Mouse (Mus musculus) forebrain, embryonic 10.5 days (tissue): ENCODE data around the gene Tmem177. TPM values are rescaled to one million over a fixed set of nuclear protein-coding genes. Genes with fewer than 3 reads are reported as not detected.

Experiments used
- DNase-seq: peaks from one replicate; pipeline ENCODE4 v3.0.0-alpha.2; 2017; ENCODE audit warnings: low spot score; ENCODE audit errors: extremely low spot score
- H3K27ac ChIP-seq: fragments of 300-500 bp; sonication (generic); 2 replicates; pipeline ENCODE4 v1.5.1; 2016; ENCODE audit warnings: mild to moderate bottlenecking
- H3K27me3 ChIP-seq: fragments of 300-500 bp; sonication (generic); 2 replicates; pipeline ENCODE4 v1.6.1; 2016; ENCODE audit warnings: mild to moderate bottlenecking; ENCODE audit not compliant: poor library complexity, severe bottlenecking
- H3K36me3 ChIP-seq: fragments of 300-500 bp; sonication (generic); replicated peaks from 2 replicates; pipeline ENCODE4 v1.6.1; 2016; ENCODE audit warnings: mild to moderate bottlenecking, moderate library complexity
- H3K4me1 ChIP-seq: fragments of 300-500 bp; sonication (generic); 2 replicates; pipeline ENCODE4 v1.6.1; 2016
- H3K4me3 ChIP-seq: fragments of 300-500 bp; sonication (generic); 2 replicates; pipeline ENCODE4 v1.5.1; 2016; ENCODE audit warnings: mild to moderate bottlenecking, moderate library complexity
- H3K9me3 ChIP-seq: fragments of 300-500 bp; sonication (generic); 2 replicates; pipeline ENCODE4 v1.6.1; 2016; ENCODE audit warnings: mild to moderate bottlenecking, moderate library complexity
- WGBS: fragments of 180-500 bp; shearing (Covaris S2); methylation state at CpG from one replicate; pipeline ENCODE4 v1.1.7; 2016; 5-methylcytosine and 5-hydroxymethylcytosine counted together
- polyA plus RNA-seq: library from polyadenylated mRNA; unstranded; fragments of >200 nt; fragmentation: Nextera tagmentation; extraction: Ambion mirVana; gene quantifications from 2 replicates; pipeline ENCODE4 v1.2.1, GENCODE M21; 2016

Tmem177 gene
- polyA plus RNA-seq, 1 experiment from 2014 or later, result 10.0 TPM

GRCm38 (mm10) chr1:119878909-119879308 lies 34.1 kb downstream of the Tmem177 start:
- H3K36me3 ChIP-seq, result no peaks in the 10 kb centered on the region
- H3K27ac ChIP-seq, result no peak overlapping the region
- no peaks in the 10 kb centered on the region for H3K27me3 ChIP-seq
- no peaks in the 10 kb centered on the region for H3K9me3 ChIP-seq
- H3K4me1 ChIP-seq, result peaks cover 6% of the 10 kb centered on the region; the same call in 1 of the 2 replicates
- DNase-seq, result no peak
- H3K4me3 ChIP-seq, result no peak overlapping the region
- 87% methylated on average over 7 of the region's 7 CpGs for WGBS

GRCm38 (mm10) chr1:119877469-119877868 lies 35.5 kb downstream of the Tmem177 start:
- Histone ChIP-seq H3K36me3 (no peaks in the 10 kb centered on the region), H3K4me3 (no peak overlapping the region), H3K27ac (no peak overlapping the region), H3K9me3 (no peaks in the 10 kb centered on the region), H3K27me3 (no peaks in the 10 kb centered on the region), H3K4me1 (peaks cover 6% of the 10 kb centered on the region; the same call in 1 of the 2 replicates)
- 94% methylated on average over 4 of the region's 4 CpGs for WGBS
- no peak for DNase-seq

- H3K27me3 ChIP-seq, result no peaks in the 10 kb centered on the region
- DNase-seq, result no peak
- 0 out of 2 replicates have a peak overlapping the region, but pooled peaks have one; percentile 4 for H3K27ac ChIP-seq
- no peaks in the 10 kb centered on the region for H3K36me3 ChIP-seq
- 67% methylated on average over 13 of the region's 13 CpGs for WGBS
- H3K4me1 ChIP-seq, result peaks cover 21% of the 10 kb centered on the region
- peaks cover 3% of the 10 kb centered on the region for H3K9me3 ChIP-seq
- H3K4me3 ChIP-seq, result no peak overlapping the region
Observed at GRCm38 (mm10) chr1:119868395-119869161, 44.4 kb downstream of the Tmem177 start.

- 46% methylated on average over 2 of the region's 2 CpGs for WGBS
- no peak overlapping the region for H3K27ac ChIP-seq
Observed at GRCm38 (mm10) chr1:119867300-119867699, 45.7 kb downstream of the Tmem177 start.

GRCm38 (mm10) chr1:119865311-119865710 lies 47.7 kb downstream of the Tmem177 start:
- H3K4me1 ChIP-seq, result peaks cover 21% of the 10 kb centered on the region
- 87% methylated on average over 6 of the region's 6 CpGs for WGBS
- H3K36me3 ChIP-seq, result no peaks in the 10 kb centered on the region
- no peaks in the 10 kb centered on the region for H3K27me3 ChIP-seq
- no peak overlapping the region for H3K27ac ChIP-seq
- peaks cover 2% of the 10 kb centered on the region for H3K9me3 ChIP-seq
- DNase-seq, result no peak
- no peak overlapping the region for H3K4me3 ChIP-seq

More at GRCm38 (mm10) chr1:119867300-119867699, 45.7 kb downstream of the Tmem177 start:
- no peak for DNase-seq
- H3K9me3 ChIP-seq, result peaks cover 3% of the 10 kb centered on the region
- no peaks in the 10 kb centered on the region for H3K27me3 ChIP-seq
- H3K4me3 ChIP-seq, result no peak overlapping the region
- H3K36me3 ChIP-seq, result no peaks in the 10 kb centered on the region
- H3K4me1 ChIP-seq, result peaks cover 21% of the 10 kb centered on the region

- Histone ChIP-seq H3K27ac (no peak overlapping the region), H3K4me3 (no peak overlapping the region), H3K27me3 (no peaks in the 10 kb centered on the region), H3K9me3 (no peaks in the 10 kb centered on the region), H3K36me3 (no peaks in the 10 kb centered on the region), H3K4me1 (peaks cover 11% of the 10 kb centered on the region)
- DNase-seq, result no peak
- 83% methylated on average over 7 of the region's 7 CpGs for WGBS
Observed at GRCm38 (mm10) chr1:119863507-119864296, 49.3 kb downstream of the Tmem177 start.

- Histone ChIP-seq H3K27ac (no peak overlapping the region), H3K36me3 (no peaks in the 10 kb centered on the region), H3K4me1 (no peaks in the 10 kb centered on the region), H3K4me3 (no peak overlapping the region), H3K9me3 (peaks cover 4% of the 10 kb centered on the region; the same call in 1 of the 2 replicates), H3K27me3 (no peaks in the 10 kb centered on the region)
- DNase-seq, result no peak
- WGBS, result 87% methylated on average over 5 of the region's 5 CpGs
Observed at GRCm38 (mm10) chr1:119859566-119859965, 53.4 kb downstream of the Tmem177 start.

Other genes with a start within 250 kb of the Tmem177 start
- gene Ptpn4, start 75.6 kb downstream of the Tmem177 start, polyA plus RNA-seq, result 7.6 and 8.2 TPM in 2 replicates
- gene Cfap221, start 84.0 kb upstream of the Tmem177 start, polyA plus RNA-seq, result 0.16 TPM in 1 of 2 replicates, not detected in the other
- gene Sctr, start 93.7 kb upstream of the Tmem177 start, polyA plus RNA-seq, result 0.16 and 0.17 TPM in 2 replicates
- 6.7 TPM in 2 replicates for gene Tmem37, start 160.9 kb upstream of the Tmem177 start, polyA plus RNA-seq
- gene Dbi, start 207.9 kb upstream of the Tmem177 start, polyA plus RNA-seq, result 797 and 870 TPM in 2 replicates
- 21.6 and 22.7 TPM in 2 replicates for gene 3110009E18Rik, start 208.0 kb upstream of the Tmem177 start, polyA plus RNA-seq